Mouse (Mus musculus): ENCODE measurements around the gene Atm. TPM values are rescaled to one million over a fixed set of nuclear protein-coding genes. Genes with fewer than 3 reads are reported as not detected.

The Atm gene
- polyA plus RNA-seq (2015; fragmentation: Nextera tagmentation; extraction: Ambion mirVana) = 9.2 and 10.5 TPM in 2 replicates

GRCm38 (mm10) chr9:53536558-53537320 lies at the start of gene Atm, which contains the start of gene Npat:
Atm (minus strand) TSS chr9:53536740.
Npat (plus strand) TSS chr9:53537047.
- no peaks in the 10 kb centered on the region for H3K9me3 ChIP-seq
- peak within 1 kb of the TSS; percentile 92 for H3K4me2 ChIP-seq
- peak within 1 kb of the TSS; percentile 78 for H3K4me3 ChIP-seq
- peak within 1 kb of the TSS; percentile 86 for H3K27ac ChIP-seq
- no peaks in the 10 kb centered on the region for H3K27me3 ChIP-seq (replicated peaks)
- under 1% methylated on average over 69 of the region's 69 CpGs for WGBS
- H3K36me3 ChIP-seq (replicated peaks) = no peaks in the 10 kb centered on the region
- H3K4me1 ChIP-seq = peaks cover 31% of the 10 kb centered on the region
- peak within 1 kb of the TSS; percentile 80 for H3K9ac ChIP-seq
- peak; percentile 100 for ATAC-seq (replicated peaks)

GRCm38 (mm10) chr9:53581870-53582269 lies 45.3 kb upstream of the Atm start:
- Histone ChIP-seq H3K27me3 (replicated peaks) (no peaks in the 10 kb centered on the region), H3K9me3 (no peaks in the 10 kb centered on the region), H3K4me1 (no peaks in the 10 kb centered on the region), H3K36me3 (replicated peaks) (peaks cover 60% of the 10 kb centered on the region), H3K9ac (no peak overlapping the region), H3K27ac (no peak overlapping the region), H3K4me3 (no peak overlapping the region), H3K4me2 (no peak overlapping the region)
- 88% methylated on average over 4 of the region's 4 CpGs for WGBS
- ATAC-seq (replicated peaks) = no peak

GRCm38 (mm10) chr9:53575721-53576120 lies 39.2 kb upstream of the Atm start:
- Histone ChIP-seq H3K4me1 (no peaks in the 10 kb centered on the region), H3K27me3 (replicated peaks) (no peaks in the 10 kb centered on the region), H3K36me3 (replicated peaks) (peaks cover 21% of the 10 kb centered on the region), H3K4me3 (no peak overlapping the region), H3K27ac (no peak overlapping the region), H3K9ac (no peak overlapping the region), H3K9me3 (no peaks in the 10 kb centered on the region), H3K4me2 (no peak overlapping the region)
- 91% methylated on average over 5 of the region's 5 CpGs for WGBS
- no peak for ATAC-seq (replicated peaks)

GRCm38 (mm10) chr9:53572516-53573307 lies 36.2 kb upstream of the Atm start:
- WGBS = 95% methylated on average over 7 of the region's 7 CpGs
- H3K27me3 ChIP-seq (replicated peaks) = no peaks in the 10 kb centered on the region

GRCm38 (mm10) chr9:53570662-53571061 lies 34.1 kb upstream of the Atm start:
- Histone ChIP-seq H3K9me3 (no peaks in the 10 kb centered on the region), H3K36me3 (replicated peaks) (peaks cover 34% of the 10 kb centered on the region), H3K4me3 (no peak overlapping the region), H3K4me2 (no peak overlapping the region), H3K4me1 (no peaks in the 10 kb centered on the region), H3K27me3 (replicated peaks) (no peaks in the 10 kb centered on the region), H3K9ac (no peak overlapping the region), H3K27ac (no peak overlapping the region)
- 94% methylated on average over 6 of the region's 6 CpGs for WGBS
- ATAC-seq (replicated peaks) = no peak

More at GRCm38 (mm10) chr9:53572516-53573307, 36.2 kb upstream of the Atm start:
- peaks cover 24% of the 10 kb centered on the region for H3K36me3 ChIP-seq (replicated peaks)
- H3K4me2 ChIP-seq = no peak overlapping the region
- ATAC-seq (replicated peaks) = no peak
- no peaks in the 10 kb centered on the region for H3K4me1 ChIP-seq
- no peak overlapping the region for H3K27ac ChIP-seq
- H3K4me3 ChIP-seq = no peak overlapping the region
- no peaks in the 10 kb centered on the region for H3K9me3 ChIP-seq
- no peak overlapping the region for H3K9ac ChIP-seq

- Histone ChIP-seq H3K9me3 (no peaks in the 10 kb centered on the region), H3K36me3 (replicated peaks) (no peaks in the 10 kb centered on the region), H3K27ac (peak overlapping the region; percentile 86), H3K27me3 (replicated peaks) (no peaks in the 10 kb centered on the region), H3K4me1 (peaks cover 31% of the 10 kb centered on the region), H3K4me3 (peak overlapping the region; percentile 78), H3K4me2 (peak overlapping the region; percentile 92), H3K9ac (peak overlapping the region; percentile 80)
- under 1% methylated on average over 31 of the region's 34 CpGs for WGBS
- ATAC-seq (replicated peaks) = no peak
Measured at GRCm38 (mm10) chr9:53537336-53537965, 911 bp upstream of the Atm start.

- peak overlapping the region; percentile 78 for H3K4me3 ChIP-seq
- H3K4me2 ChIP-seq = peak overlapping the region; percentile 71
- H3K27me3 ChIP-seq (replicated peaks) = no peaks in the 10 kb centered on the region
- H3K27ac ChIP-seq = peak overlapping the region; percentile 75
- no peak for ATAC-seq (replicated peaks)
- peak overlapping the region; percentile 52 for H3K9ac ChIP-seq
- 18% methylated on average over 17 of the region's 17 CpGs for WGBS
- 0 out of 2 replicates have a peak, but pooled peaks cover 3% of the 10 kb centered on the region for H3K36me3 ChIP-seq (replicated peaks)
- H3K9me3 ChIP-seq = no peaks in the 10 kb centered on the region
- peaks cover 31% of the 10 kb centered on the region for H3K4me1 ChIP-seq
Measured at GRCm38 (mm10) chr9:53535416-53536320, 872 bp downstream of the Atm start.

- Histone ChIP-seq H3K27ac (no peak overlapping the region), H3K27me3 (replicated peaks) (no peaks in the 10 kb centered on the region), H3K36me3 (replicated peaks) (no peaks in the 10 kb centered on the region), H3K4me3 (no peak overlapping the region), H3K9me3 (no peaks in the 10 kb centered on the region), H3K4me2 (no peak overlapping the region), H3K4me1 (no peaks in the 10 kb centered on the region), H3K9ac (no peak overlapping the region)
- 41% methylated on average over 9 of the region's 9 CpGs for WGBS
- ATAC-seq (replicated peaks) = no peak
Measured at GRCm38 (mm10) chr9:53517373-53518009, 19.0 kb downstream of the Atm start.

- no peak for ATAC-seq (replicated peaks)
Measured at GRCm38 (mm10) chr9:53514091-53514490, 22.4 kb downstream of the Atm start.

GRCm38 (mm10) chr9:53508053-53508452 lies 28.5 kb downstream of the Atm start:
- no peak overlapping the region for H3K4me3 ChIP-seq
- H3K27me3 ChIP-seq (replicated peaks) = no peaks in the 10 kb centered on the region
- H3K9ac ChIP-seq = no peak overlapping the region
- no peak for ATAC-seq (replicated peaks)
- no peaks in the 10 kb centered on the region for H3K4me1 ChIP-seq
- no peak overlapping the region for H3K4me2 ChIP-seq
- peaks cover 3% of the 10 kb centered on the region; the same call in 1 of the 2 replicates for H3K36me3 ChIP-seq (replicated peaks)
- no peak overlapping the region for H3K27ac ChIP-seq
- H3K9me3 ChIP-seq = no peaks in the 10 kb centered on the region
- 91% methylated on average over 7 of the region's 7 CpGs for WGBS

More at GRCm38 (mm10) chr9:53514091-53514490, 22.4 kb downstream of the Atm start:
- Histone ChIP-seq H3K4me2 (no peak overlapping the region), H3K9me3 (no peaks in the 10 kb centered on the region), H3K27me3 (replicated peaks) (no peaks in the 10 kb centered on the region), H3K36me3 (replicated peaks) (no peaks in the 10 kb centered on the region; the same call in 1 of the 2 replicates), H3K4me1 (no peaks in the 10 kb centered on the region), H3K9ac (no peak overlapping the region), H3K4me3 (no peak overlapping the region), H3K27ac (no peak overlapping the region)

GRCm38 (mm10) chr9:53485886-53486285 lies 50.7 kb downstream of the Atm start:
- no peak overlapping the region for H3K4me2 ChIP-seq
- no peaks in the 10 kb centered on the region for H3K9me3 ChIP-seq
- ATAC-seq (replicated peaks) = no peak

More at GRCm38 (mm10) chr9:53485886-53486285, 50.7 kb downstream of the Atm start:
- Histone ChIP-seq H3K27ac (no peak overlapping the region), H3K4me1 (no peaks in the 10 kb centered on the region), H3K9ac (no peak overlapping the region), H3K27me3 (replicated peaks) (no peaks in the 10 kb centered on the region), H3K36me3 (replicated peaks) (peaks cover 4% of the 10 kb centered on the region; the same call in 1 of the 2 replicates), H3K4me3 (no peak overlapping the region)
